Mouse (Mus musculus) layer of hippocampus, postnatal 25 days (tissue): ENCODE measurements around the gene Izumo1. TPM values are rescaled to one million over a fixed set of nuclear protein-coding genes. Genes with fewer than 3 reads are reported as not detected.

Experiments used
- total RNA-seq, 2 experiments: library from RNA; stranded (reverse); gene quantifications; 2 replicates each; pipeline ENCODE4 v1.2.3; 2021

Gene Izumo1
- total RNA-seq, 2 experiments from 2014 or later, result not detected

Other genes with a start within 250 kb of the Izumo1 start
- gene Snrnp70, start 226.1 kb upstream of the Izumo1 start, total RNA-seq, result 100 to 1,000 TPM; 288 to 443 TPM
- gene Kcna7, start 216.2 kb upstream of the Izumo1 start, total RNA-seq, result not detected
- under 1 TPM in 1 of 2 experiments, not detected in 1; 0.22 TPM for gene Ntf5, start 208.1 kb upstream of the Izumo1 start, total RNA-seq
- gene Lhb, start 201.0 kb upstream of the Izumo1 start, total RNA-seq, result under 1 TPM in 1 of 2 experiments, not detected in 1; 0.57 TPM
- 10 to 100 TPM; 13.9 to 16.5 TPM for gene Gys1, start 187.0 kb upstream of the Izumo1 start, total RNA-seq
- 10 to 100 TPM; 34.3 to 40.6 TPM for gene Ruvbl2, start 183.7 kb upstream of the Izumo1 start, total RNA-seq
- gene Ftl1, start 161.9 kb upstream of the Izumo1 start, total RNA-seq, result 100 to 1,000 TPM; 204 to 228 TPM
- 10 to 100 TPM; 81.6 to 82.1 TPM for gene Bax, start 154.9 kb upstream of the Izumo1 start, total RNA-seq
- gene Tulp2, start 139.9 kb upstream of the Izumo1 start, total RNA-seq, result not detected
- 1 to 10 TPM in 1 of 2 experiments, under 1 TPM in 1; 0.63 to 1.1 TPM for gene Gm45808, start 135.0 kb upstream of the Izumo1 start, total RNA-seq
- 1 to 10 TPM; 3.1 to 5.7 TPM for gene Dhdh, start 133.0 kb upstream of the Izumo1 start, total RNA-seq
- gene Nucb1, start 111.4 kb upstream of the Izumo1 start, total RNA-seq, result 100 to 1,000 TPM; 102 to 105 TPM
- 10 to 100 TPM; 19.6 to 21.6 TPM for gene Ppp1r15a, start 95.5 kb upstream of the Izumo1 start, total RNA-seq
- under 1 TPM; 0.47 TPM for gene Plekha4, start 95.5 kb upstream of the Izumo1 start, total RNA-seq
- under 1 TPM in 1 of 2 experiments, not detected in 1; 0.54 TPM for gene Hsd17b14, start 66.9 kb upstream of the Izumo1 start, total RNA-seq
- gene Bcat2, start 51.7 kb upstream of the Izumo1 start, total RNA-seq, result 10 to 100 TPM; 20.5 to 23.4 TPM
- gene Fgf21, start 6.3 kb upstream of the Izumo1 start, total RNA-seq, result not detected
- not detected for gene Fut1, start 4.5 kb upstream of the Izumo1 start, total RNA-seq
- gene Rasip1, start 5.7 kb downstream of the Izumo1 start, total RNA-seq, result 1 to 10 TPM; 6.1 to 6.5 TPM
- gene Mamstr, start 18.2 kb downstream of the Izumo1 start, total RNA-seq, result 1 to 10 TPM; 3.1 to 3.4 TPM
- under 1 TPM; 0.31 to 0.32 TPM for gene Fut2, start 44.6 kb downstream of the Izumo1 start, total RNA-seq
- 1 to 10 TPM; 3.4 to 4.5 TPM for gene Ntn5, start 62.2 kb downstream of the Izumo1 start, total RNA-seq
- under 1 TPM; 0.80 to 0.86 TPM for gene Sec1, start 72.6 kb downstream of the Izumo1 start, total RNA-seq
- gene Car11, start 78.0 kb downstream of the Izumo1 start, total RNA-seq, result 100 to 1,000 TPM; 164 to 190 TPM
- 10 to 100 TPM; 65.3 to 80.4 TPM for gene Dbp, start 83.3 kb downstream of the Izumo1 start, total RNA-seq
- 100 to 1,000 TPM; 342 to 393 TPM for gene Rpl18, start 93.6 kb downstream of the Izumo1 start, total RNA-seq
- gene Sphk2, start 96.2 kb downstream of the Izumo1 start, total RNA-seq, result 10 to 100 TPM; 33.7 to 34.7 TPM
- under 1 TPM; 0.12 to 0.21 TPM for gene Fam83e, start 99.4 kb downstream of the Izumo1 start, total RNA-seq
- gene Spaca4, start 104.0 kb downstream of the Izumo1 start, total RNA-seq, result not detected
- 100 to 1,000 TPM; 256 to 314 TPM for gene Lmtk3, start 161.9 kb downstream of the Izumo1 start, total RNA-seq
- gene Sult2b1, start 162.9 kb downstream of the Izumo1 start, total RNA-seq, result 1 to 10 TPM; 6.8 to 9.1 TPM
- 100 to 1,000 TPM; 153 to 154 TPM for gene Cyth2, start 192.8 kb downstream of the Izumo1 start, total RNA-seq
- gene Kcnj14, start 203.0 kb downstream of the Izumo1 start, total RNA-seq, result 1 to 10 TPM; 1.4 to 2.6 TPM
- gene Grwd1, start 209.1 kb downstream of the Izumo1 start, total RNA-seq, result 10 to 100 TPM; 20.0 to 20.8 TPM